Mouse (Mus musculus) kidney, embryonic 14.5 days (tissue): Measurements from ENCODE around the gene Fgfr1op. TPM values are rescaled to one million over a fixed set of nuclear protein-coding genes. Genes with fewer than 3 reads are reported as not detected.
"Not testable (repeated sequence)": the region's sequence is repeated elsewhere in the genome, so short reads cannot be mapped to it uniquely, and the experiment has no call there.

ENCODE experiments used
- ATAC-seq: fragments of 200-750 bp; cut with Nextera tagmentation; 2 replicates; pipeline ENCODE4 v1.8.0; 2017; ENCODE audit warnings: moderate number of reproducible peaks, mild to moderate bottlenecking, moderate TSS enrichment, moderate library complexity; ENCODE audit not compliant: low FRiP score, low TSS enrichment
- H3K27ac ChIP-seq: fragments of 300-500 bp; sonication (generic); 2 replicates; pipeline ENCODE4 v1.5.1; 2014; ENCODE audit warnings: low read depth, mild to moderate bottlenecking, low read length, moderate library complexity, mixed read lengths
- H3K27me3 ChIP-seq: fragments of 300-500 bp; sonication (generic); 2 replicates; pipeline ENCODE4 v1.6.1; 2014; ENCODE audit warnings: mild to moderate bottlenecking, low read length; ENCODE audit not compliant: control insufficient read depth, insufficient read depth
- H3K36me3 ChIP-seq: fragments of 300-500 bp; sonication (generic); 2 replicates; pipeline ENCODE4 v1.6.1; 2014; ENCODE audit warnings: low read length, mixed read lengths; ENCODE audit not compliant: control insufficient read depth, insufficient read depth
- H3K4me1 ChIP-seq: fragments of 300-500 bp; sonication (generic); 2 replicates; pipeline ENCODE4 v1.6.1; 2014; ENCODE audit warnings: low read length, mixed read lengths; ENCODE audit not compliant: control insufficient read depth, insufficient read depth
- H3K4me2 ChIP-seq: fragments of 300-500 bp; sonication (generic); replicated peaks from 2 replicates; pipeline ENCODE4 v1.6.1; 2014; ENCODE audit warnings: low read depth, mild to moderate bottlenecking, low read length
- H3K4me3 ChIP-seq: fragments of 300-500 bp; sonication (generic); 2 replicates; pipeline ENCODE4 v1.5.1; 2014; ENCODE audit warnings: mild to moderate bottlenecking, low read length
- H3K9ac ChIP-seq: fragments of 300-500 bp; sonication (generic); 2 replicates; pipeline ENCODE4 v1.6.1; 2014; ENCODE audit warnings: low read depth, mild to moderate bottlenecking, low read length, moderate library complexity
- H3K9me3 ChIP-seq: fragments of 300-500 bp; sonication (generic); 2 replicates; pipeline ENCODE4 v1.6.1; 2016; ENCODE audit warnings: low read length; ENCODE audit not compliant: control insufficient read depth
- WGBS: fragments of 180-500 bp; shearing (Covaris S2); extraction: QIAGEN DNeasy Blood & Tissue Kit; methylation state at CpG from one replicate; pipeline ENCODE4 v1.1.7; 2014; 5-methylcytosine and 5-hydroxymethylcytosine counted together
- polyA plus RNA-seq: library from polyadenylated mRNA; unstranded; fragments of >200 nt; fragmentation: Nextera tagmentation; extraction: Ambion mirVana; gene quantifications from 2 replicates; pipeline ENCODE4 v1.2.1, GENCODE M21; 2014

Fgfr1op gene
- polyA plus RNA-seq, 1 experiment from 2014 or later, result 50.4 TPM

GRCm38 (mm10) chr17:8140210-8140609 is 25.1 kb upstream of the Fgfr1op start:
- not testable (repeated sequence) for H3K9me3 ChIP-seq, H3K27ac ChIP-seq, H3K4me3 ChIP-seq, H3K4me2 ChIP-seq, H3K4me1 ChIP-seq, H3K9ac ChIP-seq, H3K36me3 ChIP-seq, H3K27me3 ChIP-seq, ATAC-seq
- whole genome bisulfite sequencing, result 92% methylated on average over 3 of the region's 3 CpGs

DNA sequence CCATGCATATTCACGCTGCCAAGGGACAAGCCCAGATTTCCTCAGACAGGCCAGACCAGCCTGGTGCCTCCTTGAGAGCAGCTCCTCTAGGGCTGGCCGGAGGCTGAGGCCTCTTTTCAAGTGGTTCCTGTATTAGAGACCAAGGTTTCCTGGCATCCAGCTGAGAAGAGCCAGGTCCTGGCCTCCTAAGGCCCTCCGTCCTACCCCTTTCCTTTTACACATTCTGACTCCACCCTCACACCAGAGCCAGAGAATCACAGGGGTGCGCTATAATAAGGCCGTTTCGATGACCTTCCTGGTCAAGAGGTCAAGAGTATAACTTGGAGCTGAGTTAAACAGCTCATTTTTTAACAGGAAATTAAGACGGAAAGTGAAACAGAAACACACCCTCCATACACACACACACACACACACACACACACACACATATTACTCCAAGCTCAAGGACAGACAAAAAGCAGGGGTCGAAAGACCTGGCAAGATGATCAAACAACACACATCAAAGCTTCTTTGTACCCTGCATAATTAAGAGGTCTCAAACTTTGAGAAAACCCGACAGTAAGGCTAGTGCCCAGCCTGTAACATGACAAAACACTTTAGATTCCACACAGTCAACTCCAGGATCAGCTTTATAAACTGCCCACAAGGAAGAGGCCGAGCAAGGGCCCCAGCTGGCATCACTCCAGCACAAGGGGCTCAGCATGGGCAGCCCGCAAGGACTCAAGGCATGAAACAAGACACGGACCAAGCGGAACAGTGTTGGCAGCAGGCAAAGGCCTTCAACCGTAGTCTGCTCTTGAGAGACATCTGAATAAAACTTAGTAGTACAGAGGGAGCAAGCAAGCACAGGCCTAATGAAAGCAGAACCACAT is 21.3 kb upstream of the Fgfr1op start:
- not testable (repeated sequence) for H3K4me3 ChIP-seq, H3K4me2 ChIP-seq, H3K9ac ChIP-seq, H3K9me3 ChIP-seq, H3K27me3 ChIP-seq, H3K27ac ChIP-seq, H3K36me3 ChIP-seq, ATAC-seq, H3K4me1 ChIP-seq
- WGBS, result 56% methylated on average over 10 of the region's 14 CpGs

DNA sequence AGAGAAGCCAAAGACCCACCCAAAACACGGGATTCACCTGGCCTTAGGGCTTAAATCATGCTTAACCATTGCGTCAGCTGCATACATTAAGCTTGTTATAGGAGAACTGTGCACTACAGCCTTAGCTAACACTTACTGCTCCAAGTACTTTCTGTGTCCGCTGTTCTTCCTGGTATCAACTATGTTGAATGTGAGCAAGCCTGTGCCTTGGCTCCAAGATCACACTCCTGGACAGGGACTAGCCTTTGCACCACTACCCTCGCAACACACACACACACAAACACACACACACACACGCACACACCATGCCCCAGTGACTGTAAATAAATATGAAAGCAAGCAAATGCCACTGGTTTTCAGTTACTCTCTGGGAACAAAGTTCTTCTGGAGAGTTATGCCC is 18.4 kb upstream of the Fgfr1op start:
- WGBS, result 20% methylated on average over 5 of the region's 5 CpGs
- H3K4me2 ChIP-seq, result peak overlapping the region; percentile 36
- not testable (repeated sequence) for H3K4me1 ChIP-seq, H3K9me3 ChIP-seq, ATAC-seq, H3K36me3 ChIP-seq, H3K27ac ChIP-seq, H3K27me3 ChIP-seq
- H3K9ac ChIP-seq, result peak overlapping the region; percentile 66; the same call in 1 of the 2 replicates
- peak overlapping the region; percentile 48 for H3K4me3 ChIP-seq

- ATAC-seq, result peak; percentile 99
- H3K27me3 ChIP-seq, H3K27ac ChIP-seq, H3K9me3 ChIP-seq, H3K36me3 ChIP-seq, H3K4me1 ChIP-seq: not testable (repeated sequence)
- peak within 1 kb of the TSS; percentile 38 for H3K4me2 ChIP-seq
- 1% methylated on average over 45 of the region's 67 CpGs for WGBS
- peak within 1 kb of the TSS; percentile 48 for H3K4me3 ChIP-seq
- H3K9ac ChIP-seq, result peak within 1 kb of the TSS; percentile 66
Observed at GRCm38 (mm10) chr17:8147439-8148316, 17.6 kb upstream of the Fgfr1op start, which contains the start of the genes Gm49673 and Rnaset2a. TSS of gene Gm49673 (minus strand) at chr17:8147788. TSS of gene Rnaset2a (minus strand) at chr17:8148097.

- WGBS, result 81% methylated on average over 6 of the region's 7 CpGs
- H3K9me3 ChIP-seq, H3K4me2 ChIP-seq, H3K4me1 ChIP-seq, ATAC-seq, H3K27ac ChIP-seq, H3K27me3 ChIP-seq, H3K4me3 ChIP-seq, H3K9ac ChIP-seq, H3K36me3 ChIP-seq: not testable (repeated sequence)
Observed at GRCm38 (mm10) chr17:8155010-8155409, 10.3 kb upstream of the Fgfr1op start.

DNA sequence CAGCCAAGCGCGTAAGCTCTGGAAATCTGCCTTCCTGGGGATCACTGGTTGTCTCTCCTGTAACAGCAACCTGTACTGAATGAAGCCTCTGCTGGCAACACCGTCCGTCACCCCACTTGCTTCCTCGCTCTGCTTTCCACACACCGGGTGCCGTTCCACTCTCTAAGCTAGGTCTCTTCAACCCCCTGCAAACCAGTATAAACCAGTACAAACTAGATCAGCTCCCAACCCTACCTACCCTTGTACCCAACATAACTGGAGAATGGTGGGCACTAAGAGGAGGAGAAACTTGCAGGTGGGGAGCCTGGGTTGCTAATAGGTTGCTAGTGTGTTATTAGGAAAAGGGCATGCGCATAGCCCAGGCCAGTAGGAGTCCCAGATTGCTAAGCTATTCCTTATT is 9.3 kb upstream of the Fgfr1op start:
- not testable (repeated sequence) for H3K36me3 ChIP-seq, H3K9me3 ChIP-seq, H3K4me3 ChIP-seq, H3K27ac ChIP-seq, H3K4me2 ChIP-seq, H3K27me3 ChIP-seq, H3K9ac ChIP-seq, H3K4me1 ChIP-seq, ATAC-seq
- WGBS, result no CpG with 5 or more reads among the region's 8 CpGs

- no CpG with 5 or more reads among the region's 1 CpGs for WGBS
- H3K4me1 ChIP-seq, ATAC-seq: not testable (repeated sequence)
Observed at GRCm38 (mm10) chr17:8158627-8159026, 6.7 kb upstream of the Fgfr1op start.

DNA sequence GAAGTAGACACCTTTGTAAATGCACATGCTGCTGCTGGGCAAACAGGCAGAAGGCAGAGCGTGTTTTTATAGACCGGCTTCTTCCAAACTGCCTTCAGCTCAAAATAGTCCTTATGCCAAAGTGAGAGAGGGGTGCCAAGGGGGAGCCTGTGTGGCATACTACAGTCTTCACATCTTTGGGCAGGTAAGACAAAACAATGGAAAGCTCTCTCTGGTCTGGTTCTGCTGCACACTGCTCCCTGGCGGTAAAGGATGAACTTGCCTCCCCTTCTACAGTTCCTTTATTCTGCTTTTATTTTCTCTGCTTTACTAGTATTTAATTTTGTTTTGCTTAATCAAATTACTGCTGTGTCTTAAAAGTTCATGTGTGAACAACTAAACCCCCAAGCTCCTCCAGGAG is 4.3 kb upstream of the Fgfr1op start:
- H3K36me3 ChIP-seq, H3K4me3 ChIP-seq, H3K27ac ChIP-seq, H3K4me1 ChIP-seq, H3K9ac ChIP-seq, H3K27me3 ChIP-seq, H3K4me2 ChIP-seq, H3K9me3 ChIP-seq, ATAC-seq: not testable (repeated sequence)
- 6% methylated on average over 1 of the region's 3 CpGs for WGBS

More at GRCm38 (mm10) chr17:8158627-8159026, 6.7 kb upstream of the Fgfr1op start:
- not testable (repeated sequence) for H3K36me3 ChIP-seq, H3K9me3 ChIP-seq, H3K4me2 ChIP-seq, H3K27ac ChIP-seq, H3K9ac ChIP-seq, H3K27me3 ChIP-seq, H3K4me3 ChIP-seq

GRCm38 (mm10) chr17:8165608-8165945 is 276 bp downstream of the Fgfr1op start:
- peak overlapping the region; percentile 46 for H3K4me3 ChIP-seq
- not testable (repeated sequence) for H3K9me3 ChIP-seq, H3K4me1 ChIP-seq, H3K27ac ChIP-seq, ATAC-seq, H3K4me2 ChIP-seq, H3K27me3 ChIP-seq
- H3K9ac ChIP-seq, result peak overlapping the region; percentile 60
- peaks cover 16% of the 10 kb centered on the region for H3K36me3 ChIP-seq
- WGBS, result under 1% methylated on average over 31 of the region's 42 CpGs
